Mouse (Mus musculus) ES-E14 (cell line): ENCODE measurements around the gene Ampd3.

Experiments
- CHD2 ChIP-seq: IDR thresholded peaks from 2 replicates; pipeline ENCODE4 v1.6.1; 2014; ENCODE audit warnings: mild to moderate bottlenecking, low read depth, low read length, inconsistent platforms
- HCFC1 ChIP-seq: IDR thresholded peaks from 2 replicates; pipeline ENCODE4 v1.6.1; 2012; ENCODE audit warnings: low read length, inconsistent platforms, borderline replicate concordance; ENCODE audit not compliant: insufficient read depth
- ZC3H11A ChIP-seq: IDR thresholded peaks from 2 replicates; pipeline ENCODE4 v1.6.1; 2012; ENCODE audit warnings: low read depth, mild to moderate bottlenecking, inconsistent platforms, low read length, borderline replicate concordance

DNA sequence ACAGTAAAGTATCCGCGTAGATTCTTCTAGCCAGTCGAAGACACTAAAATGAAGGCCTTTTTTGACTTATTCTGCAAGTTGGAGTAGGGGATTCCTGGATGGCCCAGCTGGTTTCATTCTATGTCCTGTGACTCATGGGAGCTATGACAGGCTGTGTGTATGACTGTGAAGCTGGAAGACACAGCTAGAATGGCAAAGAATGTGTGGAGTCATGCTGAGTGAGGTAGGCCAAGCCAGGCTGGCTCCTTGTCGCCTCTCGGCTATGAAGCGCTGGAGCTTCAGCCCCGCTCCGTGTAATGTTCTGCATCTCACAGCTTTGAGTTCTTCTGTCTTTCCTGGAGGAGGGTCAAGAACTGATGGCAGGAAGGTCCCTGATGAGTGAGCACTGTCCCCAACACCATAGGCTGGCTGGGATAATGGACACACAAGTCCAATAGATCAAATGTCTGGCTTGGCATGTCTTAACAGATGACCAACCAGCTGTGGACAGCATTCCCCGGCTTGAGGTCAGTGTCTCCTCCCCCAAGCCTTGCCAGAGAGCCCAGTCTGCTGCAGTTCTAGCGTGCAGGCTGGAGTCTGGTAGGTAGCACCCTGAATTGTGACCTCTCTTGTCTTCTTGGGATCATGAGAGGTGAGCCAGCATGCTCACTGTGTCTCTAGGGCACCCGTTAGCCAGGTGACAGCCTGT, 29.9 kb downstream of the Ampd3 start:
- TF ChIP-seq HCFC1: no peak
- TF ChIP-seq ZC3H11A: no peak
- TF ChIP-seq CHD2: no peak
